Mouse (Mus musculus): ENCODE data around the gene 4930442H23Rik.

4930442H23Rik gene

DNA sequence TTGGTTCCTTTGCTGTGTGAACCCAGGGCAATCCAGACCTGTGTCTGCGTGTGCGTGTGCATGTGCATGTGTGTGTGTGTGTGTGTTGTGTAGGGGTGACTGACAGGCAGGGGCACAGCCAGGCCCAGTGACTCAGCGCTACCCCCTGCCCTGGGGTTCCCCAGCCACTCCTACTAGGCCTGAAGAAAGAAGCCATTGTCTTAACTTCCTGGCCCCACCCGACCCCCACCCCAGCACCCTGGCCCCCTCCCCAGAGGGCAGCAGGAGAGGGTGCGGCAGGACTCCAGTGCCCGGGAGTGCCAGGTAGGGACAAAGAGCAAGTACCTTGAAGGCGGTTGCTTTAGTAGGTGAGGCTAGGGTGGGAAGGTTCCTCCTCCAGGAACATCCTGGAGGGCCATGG lies 37.9 kb downstream of the 4930442H23Rik start:
- no peak for DNase-seq (ENCODE audit: low read depth, low spot score)

DNA sequence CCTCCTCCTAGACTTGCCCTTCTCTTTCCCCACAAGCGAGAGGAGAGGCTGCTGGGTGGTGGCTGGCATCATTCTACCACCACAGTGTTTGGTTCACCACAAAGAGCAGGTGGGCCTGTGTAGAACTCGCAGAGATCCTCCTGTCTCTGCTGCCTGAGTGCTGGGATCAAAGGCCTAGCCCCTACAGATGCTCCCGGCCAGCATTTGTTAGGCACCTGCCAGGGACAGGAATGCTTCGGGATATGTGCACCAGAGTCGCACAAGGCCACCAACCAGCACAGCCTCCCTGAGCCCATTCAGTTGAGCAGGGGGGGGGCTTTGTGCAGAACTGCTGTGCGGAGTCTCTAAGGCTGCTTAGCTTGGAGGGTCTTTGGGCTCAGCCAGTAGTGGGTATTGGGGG lies 38.3 kb downstream of the 4930442H23Rik start:
- DNase-seq (ENCODE audit: low read depth, low spot score): no peak

DNA sequence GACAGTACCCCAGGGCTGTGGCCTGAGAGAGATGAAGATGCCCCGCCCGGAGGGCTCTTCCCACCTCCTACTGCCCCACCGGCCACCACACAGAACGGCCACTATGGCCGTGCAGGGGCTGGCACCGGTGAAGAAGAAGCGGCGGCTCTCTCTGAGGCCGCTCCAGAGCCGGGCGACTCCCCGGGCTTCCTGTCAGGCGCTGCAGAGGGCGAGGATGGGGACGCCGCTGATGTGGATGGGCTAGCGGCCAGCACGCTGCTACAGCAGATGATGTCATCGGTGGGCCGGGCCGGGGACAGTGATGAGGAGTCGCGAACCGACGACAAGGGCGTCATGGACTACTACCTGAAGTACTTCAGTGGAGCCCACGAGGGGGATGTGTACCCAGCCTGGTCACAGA lies 39.0 kb downstream of the 4930442H23Rik start:
- no peak for DNase-seq (ENCODE audit: low read depth, low spot score)

DNA sequence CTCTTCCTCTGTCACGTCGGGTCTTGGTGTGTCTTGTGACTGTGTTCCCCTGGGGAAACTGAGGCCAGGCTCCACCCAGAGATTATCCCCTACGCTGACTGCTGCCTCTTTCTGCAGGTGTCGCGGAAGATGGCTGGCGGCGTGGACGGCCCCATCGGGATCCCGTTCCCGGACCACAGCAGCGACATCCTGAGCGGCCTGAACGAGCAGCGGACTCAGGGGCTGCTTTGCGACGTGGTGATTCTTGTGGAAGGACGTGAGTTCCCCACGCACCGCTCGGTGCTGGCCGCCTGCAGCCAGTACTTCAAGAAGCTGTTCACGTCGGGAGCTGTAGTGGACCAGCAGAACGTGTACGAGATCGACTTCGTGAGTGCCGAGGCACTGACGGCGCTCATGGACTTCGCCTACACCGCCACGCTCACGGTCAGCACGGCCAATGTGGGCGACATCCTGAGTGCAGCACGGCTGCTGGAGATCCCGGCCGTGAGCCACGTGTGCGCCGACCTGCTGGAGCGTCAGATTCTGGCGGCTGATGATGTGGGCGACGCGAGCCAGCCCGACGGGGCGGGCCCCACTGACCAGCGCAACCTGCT lies 39.7 kb downstream of the 4930442H23Rik start:
- DNase-seq (ENCODE audit: low read depth, low spot score): no peak

DNA sequence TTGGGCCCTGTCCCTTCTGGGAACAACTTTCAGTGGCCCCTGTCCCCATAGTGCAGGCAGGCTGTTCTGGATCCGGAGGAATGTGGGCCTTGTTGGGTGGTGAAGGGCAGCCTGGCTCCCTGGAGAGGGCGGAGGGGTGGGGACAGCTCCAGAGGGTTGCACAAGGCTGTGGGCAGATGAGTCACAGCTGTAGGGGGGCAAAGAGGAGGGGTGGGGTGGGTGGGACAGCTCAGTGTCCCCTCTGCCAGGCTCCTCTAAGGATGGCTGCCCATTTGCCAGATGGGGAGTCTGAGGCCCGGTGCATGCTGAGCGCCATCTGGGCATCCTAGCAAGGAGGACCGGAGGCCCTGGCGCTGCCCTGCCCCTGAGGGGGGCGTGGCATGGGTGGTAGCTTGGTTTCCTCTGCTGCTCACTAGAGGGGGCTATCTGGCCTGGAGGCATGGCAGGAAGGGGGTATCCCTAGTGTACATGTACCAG lies 40.5 kb downstream of the 4930442H23Rik start:
- no peak for DNase-seq (ENCODE audit: low read depth, low spot score)

DNA sequence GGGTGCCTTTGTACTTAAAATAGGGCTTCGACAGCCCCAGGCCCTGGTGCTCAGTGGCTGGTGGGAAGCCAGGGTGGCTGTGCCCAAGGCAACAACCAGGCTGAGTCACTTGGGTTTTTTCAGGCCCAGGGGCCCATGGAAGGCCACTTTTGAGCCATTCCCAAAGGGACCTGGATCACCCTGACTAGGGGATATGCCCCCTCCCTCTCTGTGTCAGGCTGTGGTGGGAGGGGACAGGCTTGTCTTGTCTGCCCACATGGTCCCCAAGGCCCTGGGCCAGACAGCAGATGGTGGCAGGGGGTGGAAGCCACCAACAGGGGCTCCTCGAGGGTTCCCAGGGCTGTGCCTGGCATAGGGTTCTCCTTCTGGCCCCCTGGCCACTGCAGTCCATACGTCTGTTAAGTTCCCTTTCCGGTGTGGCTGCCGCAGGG lies 41.1 kb downstream of the 4930442H23Rik start:
- DNase-seq (ENCODE audit: low read depth, low spot score): no peak

DNA sequence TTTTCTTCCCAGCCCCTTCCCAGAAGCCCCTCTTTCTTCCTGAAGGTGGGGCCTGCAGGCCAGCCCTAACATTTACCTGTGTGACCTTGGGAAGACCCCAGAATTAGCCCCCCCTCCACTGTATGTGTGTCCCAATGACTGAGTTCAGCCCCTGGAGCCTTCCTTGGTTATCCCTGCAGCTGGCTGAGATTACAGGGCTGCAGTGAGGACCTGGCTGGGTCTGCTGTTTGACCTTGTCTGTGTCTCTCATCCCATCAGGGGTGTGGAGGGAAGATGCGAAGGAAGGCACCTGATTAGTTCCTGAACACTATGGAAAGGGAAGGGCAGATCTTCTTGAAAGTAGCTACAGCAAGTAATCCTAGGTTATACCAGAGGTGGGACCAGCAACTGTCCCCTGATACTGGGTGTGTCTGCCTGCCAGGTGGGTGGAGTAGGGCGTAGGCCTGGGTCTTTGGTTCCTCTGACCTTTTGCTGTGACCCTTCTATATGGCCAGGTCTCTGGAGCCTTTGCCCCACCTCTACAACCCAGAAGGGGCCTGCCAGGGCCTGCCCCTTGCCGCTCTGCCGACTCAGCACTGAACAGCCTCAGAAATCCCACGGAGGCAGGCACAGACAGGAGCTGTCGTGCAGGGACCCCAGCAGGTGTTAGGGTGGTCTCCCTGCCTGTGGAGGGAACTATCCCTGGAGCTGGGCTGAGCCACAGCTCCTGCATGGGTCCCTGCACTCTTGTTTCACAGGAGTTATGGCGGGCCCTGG lies 42.0 kb downstream of the 4930442H23Rik start:
- DNase-seq (ENCODE audit: low read depth, low spot score): peak; percentile 94

DNA sequence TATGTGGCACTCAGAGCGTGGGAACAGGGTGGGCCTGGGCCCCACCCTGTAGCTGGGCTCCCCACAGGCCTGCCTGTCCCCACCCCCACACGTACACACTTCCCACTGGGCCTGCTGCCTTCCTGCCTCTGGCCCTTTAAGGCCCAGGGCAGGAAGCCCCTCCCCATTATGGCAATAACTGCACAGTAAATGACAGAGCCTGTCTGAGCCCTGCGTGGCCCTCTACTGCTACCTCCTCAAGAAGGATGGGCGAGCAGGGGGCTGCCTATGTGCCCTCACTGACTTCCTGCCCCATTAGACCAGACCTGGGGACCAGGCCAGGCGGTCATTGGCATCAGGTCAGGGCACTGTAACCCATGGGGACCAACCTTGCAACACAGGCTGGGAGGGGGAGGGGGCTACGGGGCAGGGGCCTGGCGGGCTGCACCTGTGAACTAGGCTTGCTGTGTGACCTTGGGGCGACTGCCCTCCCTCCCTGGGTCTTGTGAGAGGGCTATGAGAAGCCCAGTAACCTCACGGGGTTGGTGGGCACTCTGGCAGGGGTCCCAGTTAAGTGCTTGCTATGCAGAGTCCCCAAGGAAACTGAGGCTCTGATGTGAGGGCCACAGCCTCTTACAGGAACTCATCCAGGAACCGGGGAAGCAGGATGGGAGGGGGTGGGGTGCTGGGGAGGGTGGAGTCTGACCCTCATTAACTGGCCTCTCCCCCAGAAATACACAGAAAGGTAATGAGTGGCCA lies 42.8 kb downstream of the 4930442H23Rik start:
- DNase-seq (ENCODE audit: low read depth, low spot score): peak; percentile 79

DNA sequence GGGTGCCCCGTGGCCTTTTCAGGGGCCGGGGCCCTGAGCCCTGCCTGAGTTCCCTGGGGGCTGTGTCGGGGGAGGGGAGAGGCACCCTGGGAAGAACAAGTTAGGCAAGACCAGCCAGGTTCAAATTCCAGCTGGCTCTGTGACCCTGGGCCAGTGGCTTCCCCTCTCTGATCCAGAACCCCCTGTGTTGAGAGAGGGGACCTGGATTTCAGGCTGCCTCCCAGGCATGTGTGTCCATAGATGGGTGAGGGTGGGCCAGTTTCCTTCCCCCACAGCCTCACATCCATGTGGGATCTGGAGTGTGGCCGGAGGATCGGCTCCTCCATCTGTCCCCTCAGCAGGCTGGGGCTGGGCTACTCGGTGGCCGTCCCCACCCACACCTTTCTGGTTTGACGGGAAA lies 43.6 kb downstream of the 4930442H23Rik start:
- DNase-seq (ENCODE audit: low read depth, low spot score): no peak

DNA sequence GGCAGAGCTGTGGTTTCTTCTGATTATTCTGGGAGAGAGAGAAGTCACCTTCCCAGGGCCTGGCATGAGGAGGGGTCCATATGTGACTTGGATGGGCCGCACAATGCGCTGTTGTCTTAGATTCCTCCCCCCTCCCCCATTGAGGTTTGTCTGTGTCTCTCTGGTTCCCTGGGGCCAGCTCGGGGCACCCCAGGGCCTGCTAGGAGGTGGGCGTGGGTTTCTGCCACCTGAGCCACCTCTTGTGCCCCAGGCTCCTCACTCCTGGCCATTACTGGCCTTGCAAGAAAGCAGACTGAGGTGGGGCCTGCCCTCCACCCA lies 44.2 kb downstream of the 4930442H23Rik start:
- no peak for DNase-seq (ENCODE audit: low read depth, low spot score)

DNA sequence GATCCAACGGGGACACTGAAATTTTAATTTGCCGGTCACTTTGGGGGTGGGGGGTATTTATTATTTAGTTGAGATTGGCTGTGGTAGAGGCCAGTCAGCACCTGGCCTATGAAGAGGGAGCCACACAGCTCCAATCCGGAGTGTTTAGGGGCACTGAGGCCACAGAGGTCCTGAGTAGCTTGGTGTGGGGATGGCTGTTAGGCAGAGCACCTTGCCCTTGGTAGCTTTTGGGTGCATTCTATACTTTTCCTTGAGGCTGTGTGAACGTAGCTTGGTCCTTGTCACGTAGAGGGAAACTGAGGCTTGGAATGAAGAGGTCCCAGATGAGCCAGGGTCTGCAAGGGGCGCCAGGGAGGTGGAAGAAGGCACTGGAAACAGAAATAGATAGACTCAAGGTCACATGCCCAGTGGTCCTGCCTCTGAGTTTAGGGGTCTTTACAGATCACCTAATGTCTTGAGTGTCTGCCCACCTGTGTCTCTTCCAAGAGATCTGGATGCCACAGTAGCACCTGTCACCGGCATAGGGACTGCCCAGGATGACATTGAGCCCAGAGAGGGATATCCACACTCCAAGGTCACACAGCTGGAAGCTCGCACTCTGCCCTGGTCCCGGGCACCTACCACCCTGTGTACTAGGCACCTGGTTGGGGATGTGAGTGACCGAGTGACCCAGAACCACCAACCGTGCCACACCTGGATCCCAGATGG lies 44.7 kb downstream of the 4930442H23Rik start:
- no peak for DNase-seq (ENCODE audit: low read depth, low spot score)

DNA sequence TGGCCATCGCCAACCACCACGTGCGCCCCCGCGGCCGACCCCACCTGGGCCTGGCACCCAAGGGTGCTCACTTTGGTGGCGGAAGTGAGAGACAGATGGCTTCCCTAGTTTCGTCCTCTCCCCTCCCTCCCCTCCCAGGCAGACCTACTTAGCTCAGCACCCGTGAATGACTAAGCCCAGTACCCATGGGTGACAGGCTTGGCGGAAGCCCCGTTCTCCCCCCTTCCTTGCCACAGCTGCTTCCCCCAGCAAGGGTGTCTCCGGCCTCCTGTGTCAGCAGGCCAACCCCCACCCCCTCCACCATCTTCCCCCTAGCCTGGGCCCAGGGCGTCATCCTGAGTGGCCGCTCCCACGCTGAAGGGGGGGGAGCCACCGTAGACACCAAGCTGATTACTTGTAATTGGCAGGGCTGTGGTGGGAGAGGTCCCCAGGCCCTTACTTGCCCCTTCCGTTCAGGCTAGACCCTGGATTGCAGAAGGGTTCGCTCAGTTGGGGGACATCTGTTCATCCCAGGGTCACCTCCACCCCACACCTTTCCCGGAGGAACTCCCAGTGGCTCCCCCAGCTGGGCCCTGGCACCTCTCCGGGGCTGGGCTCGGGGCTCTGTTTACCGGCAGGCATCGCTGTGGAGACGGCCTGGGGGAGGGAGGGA lies 45.4 kb downstream of the 4930442H23Rik start:
- no peak for DNase-seq (ENCODE audit: low read depth, low spot score)

DNA sequence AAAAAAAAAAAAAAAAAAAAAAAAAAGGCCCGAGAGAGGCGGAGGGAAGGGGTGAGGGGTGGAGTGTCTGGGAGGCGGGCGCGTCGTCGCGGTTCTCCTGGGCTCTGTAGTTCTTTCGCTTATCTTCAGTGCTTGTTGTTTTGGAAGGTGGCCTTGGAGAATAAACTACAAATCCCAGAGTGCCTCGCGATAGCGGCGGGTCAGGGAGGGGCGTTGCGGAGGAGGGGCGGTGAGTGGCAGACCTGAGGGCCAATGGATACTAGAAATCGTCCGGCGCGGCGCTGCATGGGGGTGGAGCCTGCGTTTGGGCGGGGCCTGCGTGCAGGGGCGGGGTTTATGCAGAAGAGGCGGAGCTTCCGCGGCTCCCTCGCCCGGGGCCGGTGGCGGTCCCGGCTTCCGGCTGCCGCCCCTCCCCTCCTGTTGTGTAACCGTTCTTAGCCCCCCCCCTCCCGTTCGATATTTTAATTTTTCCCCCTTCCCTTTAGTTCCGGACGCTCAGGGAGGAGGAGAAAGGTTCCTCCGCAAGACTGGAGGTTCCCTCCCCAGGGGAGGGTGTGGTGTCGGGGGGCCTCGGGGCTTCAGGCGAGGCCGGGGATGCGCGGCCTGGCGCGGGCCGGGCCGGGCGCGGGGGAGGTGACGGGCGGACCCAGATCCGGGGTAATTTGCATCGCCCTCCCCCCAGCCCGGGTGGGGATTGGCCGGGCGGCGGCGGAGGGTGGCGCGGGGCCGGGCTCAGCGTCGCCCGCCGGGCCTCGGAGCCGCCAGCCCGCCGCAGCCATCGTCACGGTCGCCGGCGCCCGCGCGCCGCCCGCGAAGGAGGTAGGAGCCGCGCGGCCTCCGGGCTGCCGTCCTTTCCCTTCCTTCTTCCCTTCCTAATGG lies 46.2 kb downstream of the 4930442H23Rik start:
- DNase-seq (ENCODE audit: low read depth, low spot score): peak; percentile 99

DNA sequence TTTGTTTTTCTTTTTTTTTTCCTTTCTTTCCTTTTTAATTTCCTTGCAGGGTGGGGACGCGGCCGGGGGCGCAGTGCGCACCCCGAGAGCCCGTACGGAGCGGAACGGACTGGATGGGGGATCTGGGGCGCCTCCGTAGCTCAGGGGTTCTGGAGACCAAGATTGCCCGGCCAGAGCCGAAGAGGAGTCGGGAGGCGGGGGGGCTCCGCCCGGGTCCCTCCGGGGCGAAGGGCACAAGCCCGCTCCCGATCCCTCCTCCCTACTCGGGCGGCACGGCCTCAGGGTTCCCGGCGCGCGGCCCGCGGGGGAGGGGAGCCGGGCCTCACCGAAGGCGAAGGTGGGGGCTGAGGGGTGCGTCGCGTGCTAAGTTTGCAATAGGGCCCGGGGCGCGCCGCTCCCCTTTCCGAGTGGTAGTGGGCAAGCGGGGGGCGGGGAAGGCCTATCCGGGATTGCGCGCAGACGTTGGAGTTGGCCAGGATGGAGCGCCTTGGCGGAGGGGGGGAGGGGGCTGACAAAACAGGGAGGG lies 46.9 kb downstream of the 4930442H23Rik start:
- no peak for DNase-seq (ENCODE audit: low read depth, low spot score)

DNA sequence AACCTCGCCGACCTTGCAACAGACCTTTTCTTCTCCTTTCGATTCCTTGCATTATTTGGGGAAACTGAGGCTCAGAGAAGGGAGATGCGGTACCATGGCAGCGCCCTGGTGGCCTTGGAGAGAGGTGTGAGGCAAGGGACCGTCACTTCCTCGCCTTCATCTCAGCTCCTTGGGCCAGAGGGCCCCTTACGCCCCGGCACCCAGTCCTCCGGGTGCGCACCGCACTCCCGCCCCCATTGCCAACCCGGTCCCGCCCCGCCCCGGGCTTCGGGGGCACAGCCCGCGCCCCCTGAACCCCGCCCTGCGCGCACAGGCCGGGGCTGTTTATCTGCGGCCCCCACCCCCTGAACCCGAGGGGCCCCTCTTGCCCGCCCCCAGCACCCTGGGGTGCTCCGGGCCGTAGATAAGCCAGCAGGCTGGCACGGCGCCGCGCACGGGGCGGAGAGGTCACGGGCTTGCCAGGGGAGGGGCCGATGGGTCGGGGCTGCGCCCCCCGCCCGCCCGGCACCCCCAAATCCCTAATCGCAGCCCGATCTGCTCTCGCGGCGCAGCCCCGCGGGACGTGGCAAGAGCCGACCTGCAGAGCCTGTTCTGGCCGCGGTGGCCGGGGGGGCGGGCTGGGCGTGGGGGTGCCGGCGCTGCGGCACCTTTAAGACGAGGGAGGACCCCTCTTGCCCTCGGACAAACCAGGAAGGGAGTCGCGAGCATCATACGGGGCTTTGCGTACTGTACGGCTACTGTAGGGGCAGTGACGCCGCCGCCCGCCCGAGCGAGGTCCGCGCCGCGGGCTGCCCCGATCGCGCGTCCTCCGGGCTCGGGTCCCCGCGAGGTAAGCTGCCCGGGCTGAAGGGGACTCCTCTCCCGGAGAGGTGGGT lies 47.6 kb downstream of the 4930442H23Rik start:
- DNase-seq (ENCODE audit: low read depth, low spot score): no peak

DNA sequence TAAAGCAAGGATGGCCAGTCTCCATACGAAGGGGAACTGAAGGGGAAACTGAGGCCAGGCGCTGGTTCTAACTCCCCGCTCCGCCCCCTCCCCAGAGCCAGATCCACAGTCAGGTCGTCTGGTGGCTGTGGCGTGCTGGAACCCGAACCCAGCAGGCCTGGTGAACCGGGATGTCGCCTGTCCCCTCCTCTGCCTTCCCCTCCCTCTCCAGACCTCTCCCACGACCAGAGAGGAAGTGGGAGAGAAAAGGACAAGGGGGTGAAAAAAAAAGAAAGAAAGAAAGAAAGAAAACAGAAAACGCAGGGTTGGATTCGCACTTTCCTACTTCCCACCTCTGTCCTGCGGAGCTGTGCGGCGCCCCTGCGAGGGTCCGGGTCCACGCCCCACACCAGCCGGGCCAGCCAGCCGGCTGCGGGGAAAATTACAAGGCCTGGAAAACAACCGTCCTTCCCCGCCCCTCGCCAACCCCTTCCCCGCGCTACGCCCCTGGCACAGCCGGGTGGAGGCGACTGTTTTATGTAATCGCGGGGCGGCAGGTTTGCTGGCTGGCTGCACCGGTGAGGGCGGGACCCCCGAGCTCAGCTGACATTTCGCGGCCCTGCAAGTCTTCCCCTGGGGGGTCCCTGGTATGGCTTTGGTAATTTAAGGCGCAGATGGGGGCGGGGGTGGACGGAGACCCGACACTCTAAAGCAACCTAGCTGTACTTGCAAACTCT lies 48.5 kb downstream of the 4930442H23Rik start, which contains the start of gene Zbtb7a:
Zbtb7a (plus strand) TSS at position 255 of the 716 bp plus-strand sequence.
- no peak for DNase-seq (ENCODE audit: low read depth, low spot score)

DNA sequence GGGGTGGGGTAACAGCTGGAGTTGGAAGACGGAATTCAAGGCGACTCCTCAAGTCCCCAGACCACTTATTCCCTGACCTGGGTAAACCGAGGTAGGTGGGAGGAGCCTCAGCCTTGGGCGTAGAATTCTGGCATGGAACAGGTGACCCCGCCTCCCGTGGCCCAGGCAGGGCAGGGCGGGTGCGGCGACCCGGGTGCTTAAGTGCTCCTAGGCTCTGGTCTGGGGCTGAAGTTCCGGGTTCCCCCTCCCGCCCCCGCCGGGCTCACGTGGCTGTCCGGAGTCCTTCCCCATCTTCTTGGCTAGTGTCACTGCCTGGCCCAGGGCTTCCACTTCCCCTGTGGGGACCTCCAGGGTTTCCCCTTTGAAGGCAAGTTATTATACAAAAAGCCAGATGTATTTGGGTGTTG lies 49.5 kb downstream of the 4930442H23Rik start:
- DNase-seq (ENCODE audit: low read depth, low spot score): peak; percentile 75

Measured in ES-CJ7 (cell line).